In the genomic region with DNA sequence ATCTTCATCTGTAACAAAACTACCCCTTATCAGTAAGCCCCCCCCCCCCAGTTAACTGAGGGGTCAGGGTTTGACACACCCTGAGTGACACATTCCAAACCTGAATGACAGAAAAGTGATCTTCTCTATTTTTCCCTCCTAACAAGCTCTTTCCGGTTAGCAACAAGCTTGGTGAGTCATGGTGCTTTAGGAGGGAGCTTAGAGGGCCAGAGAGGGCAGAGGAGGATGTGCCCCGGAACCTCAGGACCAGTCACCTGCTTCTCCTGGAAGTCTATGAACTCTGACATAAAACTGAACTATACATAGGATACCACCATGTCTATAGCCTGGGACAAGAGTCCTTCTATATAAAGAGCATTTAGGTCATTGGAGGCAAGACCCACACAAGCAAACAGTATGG, we compare ENCODE assay signal across 11 mouse cellular contexts. TPM values are rescaled to one million over a fixed set of nuclear protein-coding genes. Genes with fewer than 3 reads are reported as not detected.
DNase-seq lines count a peak whose midpoint lies in the region; ATAC-seq and TF ChIP-seq lines count a peak whose summit lies in the region.
"Had no signal": no experiment of that assay in that cellular context is flagged by ENCODE, and none has a peak within 500 bp of the region (broad histone marks: within the 10 kb centered on the region; RNA-seq: fewer than 3 reads in every experiment).

No protein-coding gene starts in this region.

- WGBS in heart, postnatal 0 days = 65% methylated on average over 2 of the region's 2 CpGs
- WGBS in lung, embryonic 15.5 days = 48% methylated on average over 2 of the region's 2 CpGs
- 53% methylated on average over 2 of the region's 2 CpGs for WGBS in intestine, embryonic 16.5 days
- WGBS in stomach, embryonic 16.5 days = 49% methylated on average over 2 of the region's 2 CpGs

- no peak for TF ChIP-seq EP300 in heart, postnatal 0 days (IDR thresholded peaks at IDR 0.05; ENCODE audit: low read depth)

- H3K27ac ChIP-seq in heart, postnatal 0 days (ENCODE audit: low read depth) = peak overlapping the region; percentile 51
- peak overlapping the region; percentile 92 for H3K27ac ChIP-seq in lung, embryonic 15.5 days
- H3K27ac ChIP-seq in intestine, embryonic 16.5 days (ENCODE audit: low read length) = peak overlapping the region; percentile 80
- peak overlapping the region; percentile 84 for H3K27ac ChIP-seq in stomach, embryonic 16.5 days (ENCODE audit: low read length)
- H3K27ac ChIP-seq: macrophage had no signal

- H3K36me3 ChIP-seq in heart, postnatal 0 days (replicated peaks; ENCODE audit: control insufficient read depth, insufficient read depth, low read length) = no peaks in the 10 kb centered on the region
- H3K36me3 ChIP-seq in lung, embryonic 15.5 days = no peaks in the 10 kb centered on the region
- H3K36me3 ChIP-seq in intestine, embryonic 16.5 days (ENCODE audit: control insufficient read depth, insufficient read depth, low read length) = 0 out of 2 replicates have a peak, but pooled peaks cover 1% of the 10 kb centered on the region
- H3K36me3 ChIP-seq in stomach, embryonic 16.5 days (ENCODE audit: control insufficient read depth, insufficient read depth, low read length) = no peaks in the 10 kb centered on the region
- H3K36me3 ChIP-seq: hindbrain, embryonic 10.5 days had no signal

- TF ChIP-seq CTCF in heart, postnatal 0 days (IDR thresholded peaks at IDR 0.05; ENCODE audit: low read depth) = no peak

- ATAC-seq in heart, postnatal 0 days (ENCODE audit: insufficient read depth, low read depth) = no peak
- ATAC-seq in lung, embryonic 15.5 days (ENCODE audit: borderline replicate concordance, extremely low read depth, low FRiP score, low TSS enrichment) = no peak
- ATAC-seq in intestine, embryonic 16.5 days = peak; percentile 34
- ATAC-seq in stomach, embryonic 16.5 days (ENCODE audit: insufficient read depth, low FRiP score) = no peak
- ATAC-seq in megakaryocyte-erythroid progenitor cell, adult 5-6 weeks (replicated peaks; ENCODE audit: low FRiP score, low TSS enrichment, poor library complexity, severe bottlenecking) = no peak

- intact Hi-C loops in heart, postnatal 10 days (cut with DNase I) = loop anchor here (2.0 to 5.0 kb wide), 2 partner anchors 44 to 105 kb away; partner anchors contain the start of genes Drc3 and Tom1l2

- no peak for DNase-seq in heart, postnatal 0 days (ENCODE audit: low spot score)
- DNase-seq in heart, postnatal 10 days = no peak
- DNase-seq in lung, postnatal 36 days = no peak
- DNase-seq: cerebellum, adult 11-12 months; right cerebral cortex, postnatal 25 days had no signal

- peaks cover 22% of the 10 kb centered on the region for H3K4me1 ChIP-seq in heart, postnatal 0 days (ENCODE audit: control insufficient read depth, insufficient read depth)
- peaks cover 61% of the 10 kb centered on the region for H3K4me1 ChIP-seq in lung, embryonic 15.5 days
- H3K4me1 ChIP-seq in intestine, embryonic 16.5 days (ENCODE audit: control insufficient read depth, insufficient read depth, low read length) = peaks cover 67% of the 10 kb centered on the region
- H3K4me1 ChIP-seq in stomach, embryonic 16.5 days (ENCODE audit: control insufficient read depth, insufficient read depth, low read length) = peaks cover 44% of the 10 kb centered on the region

- H3K9me3 ChIP-seq in heart, postnatal 0 days (replicated peaks; ENCODE audit: control insufficient read depth, low read length) = no peaks in the 10 kb centered on the region
- H3K9me3 ChIP-seq in lung, embryonic 15.5 days = no peaks in the 10 kb centered on the region
- no peaks in the 10 kb centered on the region; the same call in 1 of the 2 replicates for H3K9me3 ChIP-seq in intestine, embryonic 16.5 days (ENCODE audit: control insufficient read depth, low read length)
- 0 out of 2 replicates have a peak, but pooled peaks cover 1% of the 10 kb centered on the region for H3K9me3 ChIP-seq in stomach, embryonic 16.5 days (replicated peaks; ENCODE audit: control insufficient read depth, low read length)
- H3K9me3 ChIP-seq: hindbrain, embryonic 10.5 days had no signal

- H3K4me2 ChIP-seq in heart, postnatal 0 days (ENCODE audit: low read depth, low read length) = no peak overlapping the region
- H3K4me2 ChIP-seq in lung, embryonic 15.5 days = peak overlapping the region; percentile 11; the same call in 1 of the 2 replicates
- H3K4me2 ChIP-seq in intestine, embryonic 16.5 days (ENCODE audit: low read depth, low read length) = peak overlapping the region; percentile 13
- H3K4me2 ChIP-seq in stomach, embryonic 16.5 days (ENCODE audit: low read depth, low read length) = no peak overlapping the region

- no peak overlapping the region for H3K9ac ChIP-seq in heart, postnatal 0 days (replicated peaks; ENCODE audit: low read depth, low read length)
- H3K9ac ChIP-seq in lung, embryonic 15.5 days = no peak overlapping the region
- no peak overlapping the region for H3K9ac ChIP-seq in intestine, embryonic 16.5 days (ENCODE audit: low read depth, low read length)
- peak overlapping the region; percentile 40; the same call in 1 of the 2 replicates for H3K9ac ChIP-seq in stomach, embryonic 16.5 days (ENCODE audit: low read length)

- H3K27me3 ChIP-seq in heart, postnatal 0 days (ENCODE audit: control insufficient read depth, insufficient read depth, low read length) = no peaks in the 10 kb centered on the region
- no peaks in the 10 kb centered on the region for H3K27me3 ChIP-seq in lung, embryonic 15.5 days
- no peaks in the 10 kb centered on the region for H3K27me3 ChIP-seq in intestine, embryonic 16.5 days (replicated peaks; ENCODE audit: control insufficient read depth, insufficient read depth, low read length)
- H3K27me3 ChIP-seq in stomach, embryonic 16.5 days (ENCODE audit: control insufficient read depth, insufficient read depth, low read length) = no peaks in the 10 kb centered on the region

- no peak overlapping the region for H3K4me3 ChIP-seq in heart, postnatal 0 days (ENCODE audit: low read depth, low read length)
- H3K4me3 ChIP-seq in lung, embryonic 15.5 days = no peak overlapping the region
- no peak overlapping the region for H3K4me3 ChIP-seq in intestine, embryonic 16.5 days (ENCODE audit: low read length)
- H3K4me3 ChIP-seq in stomach, embryonic 16.5 days (replicated peaks; ENCODE audit: low read length) = no peak overlapping the region
- H3K4me3 ChIP-seq: hindbrain, embryonic 10.5 days had no signal

RNA-seq across cellular contexts. Expression of gene Tom1l2, which starts 44.6 kb away (rescaled TPM):
- 56.8 and 77.3 TPM in 2 replicates for total RNA-seq in heart, postnatal 0 days (2014; rRNA removed; ENCODE audit: low replicate concordance)
- polyA plus RNA-seq in heart, postnatal 0 days (2015; fragmentation: Nextera tagmentation; extraction: Ambion mirVana) = 30.5 and 31.3 TPM in 2 replicates
- total RNA-seq in heart, postnatal 10 days (2021) = 100 to 1,000 TPM in 1 of 2 experiments, 10 to 100 TPM in 1; 97.3 to 100 TPM
- polyA plus RNA-seq in lung, embryonic 15.5 days (2015; fragmentation: Nextera tagmentation; extraction: Ambion mirVana) = 23.3 and 26.1 TPM in 2 replicates
- polyA plus RNA-seq in intestine, embryonic 16.5 days (2015; fragmentation: Nextera tagmentation; extraction: Ambion mirVana) = 29.6 and 33.8 TPM in 2 replicates
- 29.9 and 35.8 TPM in 2 replicates for polyA plus RNA-seq in stomach, embryonic 16.5 days (2015; fragmentation: Nextera tagmentation; extraction: Ambion mirVana)
- total RNA-seq in megakaryocyte-erythroid progenitor cell, adult 5-6 weeks (2014; fragmentation: Nextera tagmentation) = 15.9 and 19.0 TPM in 2 replicates
- 3.9 and 5.3 TPM in 2 replicates for total RNA-seq in megakaryocyte-erythroid progenitor cell, adult 5-6 weeks (2017)

RNA-seq across cellular contexts. Expression of gene Drc3, which starts 45.1 kb away (rescaled TPM):
- total RNA-seq in heart, postnatal 0 days (2014; rRNA removed; ENCODE audit: low replicate concordance) = 2.0 and 2.9 TPM in 2 replicates
- polyA plus RNA-seq in heart, postnatal 0 days (2015; fragmentation: Nextera tagmentation; extraction: Ambion mirVana) = 2.1 and 2.9 TPM in 2 replicates
- total RNA-seq in heart, postnatal 10 days (2021) = 1 to 10 TPM; 1.6 to 2.3 TPM
- 5.8 and 6.1 TPM in 2 replicates for polyA plus RNA-seq in lung, embryonic 15.5 days (2015; fragmentation: Nextera tagmentation; extraction: Ambion mirVana)
- polyA plus RNA-seq in intestine, embryonic 16.5 days (2015; fragmentation: Nextera tagmentation; extraction: Ambion mirVana) = 1.9 and 2.2 TPM in 2 replicates
- polyA plus RNA-seq in stomach, embryonic 16.5 days (2015; fragmentation: Nextera tagmentation; extraction: Ambion mirVana) = 1.4 TPM in 2 replicates
- total RNA-seq in megakaryocyte-erythroid progenitor cell, adult 5-6 weeks (2014; fragmentation: Nextera tagmentation) = 0.68 TPM in 1 of 2 replicates, not detected in the other
- 0.19 and 0.66 TPM in 2 replicates for total RNA-seq in megakaryocyte-erythroid progenitor cell, adult 5-6 weeks (2017)
- polyA plus RNA-seq: macrophage had no signal

Comparison
In these comparisons a context has a peak if more than half of its experiments do, and no peak if none do; other contexts are left out.
1. H3K4me2 ChIP-seq: peak in lung, embryonic 15.5 days (single experiment) and intestine, embryonic 16.5 days (single experiment); none in heart, postnatal 0 days (single experiment) and stomach, embryonic 16.5 days (single experiment).
2. Peak in every context shown above with its lines, with median percentiles within 50 percentile points of each other: H3K27ac ChIP-seq.